Mouse (Mus musculus) gastrocnemius, postnatal 4 days (tissue): Measurements from ENCODE around the gene Ubqlnl. TPM values are rescaled to one million over a fixed set of nuclear protein-coding genes. Genes with fewer than 3 reads are reported as not detected.

ENCODE experiments used
- DNase-seq, 2 experiments: peaks; one replicate each; pipeline ENCODE4 v3.0.0; 2021 to 2022; ENCODE audit warnings: low spot score in 2 of 2, mixed read lengths in 2 of 2
- long read RNA-seq, 2 experiments: library from polyadenylated mRNA; stranded (forward); transcript quantifications; one replicate each; pipeline ENCODE4 v2.0.0; 2021
- total RNA-seq, 2 experiments: library from RNA; stranded (reverse); gene quantifications; 2 replicates each; pipeline ENCODE4 v1.2.3; 2021

The Ubqlnl gene
- not detected for total RNA-seq
- long read RNA-seq, experiment 1, result 0 reads
- long read RNA-seq, experiment 2, result 0 reads

DNA sequence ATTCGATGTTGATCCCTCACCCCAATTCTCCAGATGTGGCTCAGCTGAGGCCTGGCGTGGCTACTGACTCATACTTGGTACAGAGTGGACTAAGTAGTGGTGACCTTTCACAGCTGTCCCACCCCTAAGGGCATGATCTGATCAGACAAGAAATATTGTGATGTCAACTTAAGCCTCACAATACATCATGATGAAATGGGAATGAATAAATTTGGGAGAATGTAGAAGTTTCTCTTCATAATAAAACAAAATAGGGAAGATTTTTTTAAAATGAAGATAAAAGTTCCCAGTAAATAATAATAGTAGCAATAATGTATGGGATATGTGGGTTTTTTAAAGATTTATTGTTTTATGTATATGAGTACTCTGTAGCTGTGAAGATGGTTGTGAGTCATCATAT lies at the start of gene Ubqlnl:
TSS of gene Ubqlnl (minus strand) at position 101 of the 400 bp plus-strand sequence.
- no peak for DNase-seq

DNA sequence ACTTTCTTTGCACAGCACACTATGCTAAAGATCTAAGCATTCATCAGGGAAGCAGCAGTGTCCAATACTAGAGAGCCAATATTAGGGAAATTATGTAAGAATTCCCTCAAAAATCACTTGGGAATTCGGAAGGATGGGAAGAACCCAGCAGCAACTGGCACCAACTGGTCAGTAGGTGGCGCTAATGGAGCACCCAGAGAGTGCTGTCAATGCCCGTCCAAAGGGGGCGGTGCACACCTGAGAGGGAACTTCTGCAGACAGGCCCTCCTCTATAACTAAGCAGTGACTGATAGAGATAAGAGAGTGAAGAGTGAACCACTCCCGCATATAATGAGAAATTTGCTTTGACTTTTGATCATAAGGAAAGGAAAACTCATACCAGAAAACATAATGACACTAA lies 49.5 kb upstream of the Ubqlnl start:
- peak; percentile 23 to 54 for DNase-seq

DNA sequence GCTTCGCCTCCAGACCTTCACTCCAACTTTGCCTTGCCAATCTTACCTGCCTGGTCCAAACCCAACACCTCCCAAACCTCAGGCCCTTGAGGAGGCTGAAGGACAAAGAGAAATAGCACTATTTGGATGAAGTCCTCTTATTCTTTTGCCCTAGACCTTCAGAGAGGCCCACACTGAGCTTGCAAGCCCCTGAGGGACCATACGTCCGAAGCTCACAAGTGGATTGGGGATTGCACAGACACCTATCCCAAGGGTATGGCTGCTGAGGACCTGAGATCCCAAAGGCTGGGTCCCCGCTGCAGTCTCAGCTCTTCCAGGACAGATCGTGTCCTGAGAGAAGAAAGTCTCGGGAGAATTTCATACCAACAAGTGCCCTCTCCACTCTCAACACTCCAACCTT lies 45.5 kb upstream of the Ubqlnl start, which contains the start of gene Olfr649:
TSS of gene Olfr649 (minus strand) at position 101 of the 400 bp plus-strand sequence.
- no peak for DNase-seq

DNA sequence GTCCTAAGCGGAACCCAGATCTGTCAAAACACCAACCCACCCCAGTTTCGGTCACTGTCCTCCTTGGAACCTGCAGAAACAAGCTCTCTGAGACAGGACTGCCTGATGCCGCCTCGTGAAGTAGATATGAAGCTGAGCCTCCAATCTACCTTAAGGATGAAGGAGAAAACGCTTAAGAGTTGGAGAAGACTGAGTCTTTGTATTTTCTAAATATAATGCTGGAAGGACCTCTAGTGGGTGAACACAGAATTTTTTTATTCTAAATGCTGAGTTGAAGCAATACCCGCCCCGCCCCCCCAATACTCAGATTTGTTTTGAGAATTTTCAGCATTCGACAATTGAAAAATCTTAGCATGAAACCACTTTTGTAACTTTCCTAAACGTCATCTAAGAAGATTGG lies 40.9 kb upstream of the Ubqlnl start:
- DNase-seq, result no peak

DNA sequence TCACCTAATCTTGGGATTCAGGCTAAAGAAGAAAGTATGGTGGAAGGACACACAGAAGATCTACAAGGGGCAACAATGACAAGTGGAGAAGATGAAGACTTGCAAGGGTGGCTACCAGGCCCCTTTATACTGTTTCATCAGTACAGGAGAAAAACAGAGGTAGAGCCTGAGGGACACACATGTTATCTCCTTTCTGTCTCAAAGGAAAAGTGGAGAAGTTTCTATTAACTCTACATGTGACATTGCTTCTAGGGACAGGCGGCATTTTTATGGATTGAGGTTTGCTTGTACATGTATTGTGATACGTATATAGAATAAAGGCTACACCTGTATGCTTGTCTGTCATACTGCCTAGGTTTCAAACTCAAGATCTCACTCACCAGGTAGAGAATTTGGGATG lies 32.9 kb upstream of the Ubqlnl start, which contains the start of gene Olfr648:
TSS of gene Olfr648 (minus strand) at position 101 of the 400 bp plus-strand sequence.
- no peak for DNase-seq

DNA sequence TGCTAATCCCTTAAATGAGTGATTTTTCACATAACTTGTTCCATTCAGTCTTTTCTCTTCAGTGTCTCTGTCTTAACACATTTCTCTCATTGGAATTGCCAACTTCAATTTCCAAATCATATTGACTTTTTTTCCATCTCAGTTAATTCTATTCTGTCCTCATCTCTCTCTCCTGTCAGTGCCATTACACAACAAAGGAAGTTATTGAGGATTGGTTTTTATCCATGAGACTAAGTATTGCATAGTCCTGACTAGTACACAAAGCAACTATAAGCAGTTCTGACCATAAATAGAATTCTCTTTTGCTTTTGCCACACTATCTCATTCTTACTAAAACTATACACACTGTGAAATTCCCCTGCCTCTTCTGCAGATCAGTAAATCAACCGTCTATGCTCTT lies 28.7 kb upstream of the Ubqlnl start:
- DNase-seq, result no peak

DNA sequence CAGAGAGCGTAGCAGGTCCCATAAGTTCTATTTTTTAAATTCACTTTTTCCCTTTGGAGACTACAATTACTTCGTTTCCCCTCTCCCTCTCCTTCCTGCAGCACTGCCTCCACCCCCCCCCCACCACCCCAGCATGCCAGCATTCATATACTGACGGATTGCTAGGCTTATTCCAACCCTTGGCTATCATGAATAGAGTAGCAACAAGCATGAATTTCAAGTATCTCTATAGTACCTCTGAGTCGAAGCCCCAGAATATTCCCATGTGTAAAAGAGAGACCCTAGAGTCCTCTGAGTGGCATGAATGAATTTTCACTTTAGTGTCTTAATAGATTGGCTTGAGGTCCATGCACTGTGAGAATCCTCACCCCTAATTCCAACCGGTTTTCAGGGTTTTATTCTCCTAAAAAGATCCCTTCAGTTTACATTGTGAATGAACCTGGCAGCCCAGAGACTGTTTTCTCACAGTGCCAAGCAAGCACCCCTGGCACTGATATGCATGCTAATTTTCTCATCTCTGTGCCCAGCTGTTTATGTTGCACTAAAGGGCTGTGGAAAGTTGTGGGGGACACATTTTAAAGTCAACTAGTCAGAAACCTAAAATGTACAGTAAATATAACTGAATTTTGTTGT lies 28.2 kb upstream of the Ubqlnl start:
- DNase-seq, result no peak

DNA sequence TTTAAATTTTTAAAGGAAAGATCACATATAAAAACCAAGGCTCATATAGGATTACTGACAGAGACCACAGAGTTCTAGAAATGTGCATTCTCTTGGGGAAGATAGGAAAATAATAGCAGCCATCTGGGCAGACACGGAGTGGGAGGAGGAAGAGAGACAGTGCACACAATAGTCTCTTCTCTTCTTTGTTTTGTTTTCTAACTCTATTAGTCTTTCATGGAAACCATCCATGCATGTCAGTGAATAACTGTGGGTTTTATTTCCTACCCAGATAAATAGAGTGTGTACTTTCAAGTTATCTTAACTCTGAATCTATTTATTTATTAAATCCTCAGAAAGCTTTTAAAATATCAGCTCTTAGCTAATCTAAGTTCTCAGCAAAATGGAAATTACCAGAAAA lies 24.7 kb upstream of the Ubqlnl start:
- DNase-seq, result no peak

DNA sequence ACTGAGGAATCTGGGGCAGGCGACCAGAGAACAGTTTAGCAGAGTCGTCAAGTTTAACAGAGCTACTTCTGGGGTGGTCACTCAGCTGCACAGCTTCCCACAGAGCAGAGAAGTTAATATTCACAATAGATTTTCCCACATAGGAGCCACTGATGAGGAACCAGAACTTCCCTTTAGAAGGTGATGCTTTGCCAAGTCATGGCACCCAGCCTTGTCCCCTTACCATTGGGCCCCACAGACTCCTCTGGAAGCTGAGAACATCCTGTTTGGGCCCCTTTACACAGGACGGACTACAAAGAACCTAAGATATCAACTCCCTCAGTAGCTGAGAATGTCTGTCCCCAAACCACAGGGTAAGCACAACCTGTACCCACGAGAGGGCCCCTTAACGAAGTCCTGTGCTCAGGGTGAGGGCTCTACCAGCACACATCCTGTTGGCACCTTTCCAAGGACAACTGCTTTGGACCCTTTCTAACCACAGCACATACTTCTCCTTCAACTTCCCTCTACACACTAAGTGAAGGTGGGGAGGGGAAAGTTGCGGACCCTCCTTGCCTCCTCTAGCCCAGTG lies 19.4 kb upstream of the Ubqlnl start:
- DNase-seq, result no peak

DNA sequence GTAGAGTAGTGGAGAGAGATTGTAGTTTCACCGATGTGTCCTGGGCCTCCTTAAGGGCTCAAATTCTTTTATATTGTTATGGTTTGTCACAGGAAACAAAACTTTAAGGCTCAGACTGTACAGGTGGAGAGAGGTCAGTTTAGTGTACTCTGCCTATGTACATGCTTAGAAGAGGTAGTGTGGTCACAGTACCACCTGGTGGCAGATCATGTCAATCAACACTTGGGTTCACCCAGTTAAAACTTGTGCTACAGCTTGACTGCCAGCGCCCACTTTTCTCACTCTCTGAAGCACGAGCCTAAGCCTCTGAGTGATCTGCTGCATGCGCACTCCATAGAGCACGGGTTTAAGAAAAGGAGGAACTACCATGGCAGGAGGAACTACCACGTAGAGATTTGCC lies 16.7 kb upstream of the Ubqlnl start:
- DNase-seq, result no peak

DNA sequence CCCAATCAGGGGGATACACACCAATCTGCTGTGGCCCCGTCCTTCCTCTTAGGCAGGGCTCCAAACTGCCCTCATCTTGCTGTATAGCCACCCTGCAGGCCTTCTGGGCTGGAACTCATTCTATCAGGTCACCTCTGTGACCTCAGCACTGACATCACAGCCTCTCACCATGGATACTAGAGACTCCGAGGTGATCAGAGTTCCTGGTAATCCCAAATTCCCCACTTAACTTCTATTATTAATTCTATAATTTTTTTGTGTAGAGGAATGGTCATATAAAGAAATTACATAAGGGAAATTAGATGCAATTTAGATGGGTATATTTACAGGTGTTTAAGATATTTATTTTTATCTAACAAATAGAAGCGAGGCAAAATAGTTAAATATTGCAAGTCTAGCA lies 7.2 kb downstream of the Ubqlnl start, which contains the start of gene Ubqln3:
TSS of gene Ubqln3 (minus strand) at position 101 of the 400 bp plus-strand sequence.
- DNase-seq, result no peak

DNA sequence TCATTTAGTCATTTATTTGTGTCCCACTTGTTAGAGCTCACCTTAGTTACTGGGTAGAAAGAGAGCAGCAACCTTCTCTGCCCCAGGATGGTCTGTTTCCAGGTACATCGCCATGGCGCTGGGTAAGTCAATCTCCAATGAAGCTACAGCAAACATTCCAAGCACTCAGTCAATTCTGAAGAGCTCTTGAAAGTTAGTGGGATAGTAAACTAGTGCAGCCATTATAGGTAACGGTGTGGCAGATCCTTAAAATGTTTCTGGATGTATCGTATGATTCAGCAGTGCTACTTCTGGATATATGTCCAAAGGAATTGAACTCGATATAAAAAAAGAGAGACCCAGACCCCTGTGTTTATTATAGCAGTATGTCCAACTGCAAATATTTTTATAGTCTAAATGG lies 13.1 kb downstream of the Ubqlnl start, which contains the start of gene Olfr643:
TSS of gene Olfr643 (minus strand) at position 101 of the 400 bp plus-strand sequence.
- DNase-seq, result no peak

DNA sequence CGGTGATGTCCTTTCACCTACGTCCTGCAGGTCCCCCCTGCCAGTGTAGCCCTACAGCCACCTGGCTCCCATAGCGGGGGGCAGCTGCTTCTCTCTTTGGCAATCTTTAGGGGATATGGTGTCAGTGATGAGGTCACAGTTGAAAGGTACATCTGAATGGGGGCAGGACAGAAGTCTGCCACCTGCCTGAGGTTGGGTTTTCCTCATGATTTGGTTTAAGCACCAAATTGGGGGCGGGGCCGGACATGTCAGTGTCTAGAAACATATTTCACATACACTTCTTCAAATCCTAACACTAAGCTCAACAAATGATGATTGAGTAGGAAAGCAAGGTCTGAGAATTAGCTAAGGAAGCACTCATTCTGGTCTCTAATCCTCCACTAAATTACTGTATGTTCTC lies 20.6 kb downstream of the Ubqlnl start, which contains the start of gene Ubqln5:
TSS of gene Ubqln5 (minus strand) at position 101 of the 400 bp plus-strand sequence.
- no peak for DNase-seq

DNA sequence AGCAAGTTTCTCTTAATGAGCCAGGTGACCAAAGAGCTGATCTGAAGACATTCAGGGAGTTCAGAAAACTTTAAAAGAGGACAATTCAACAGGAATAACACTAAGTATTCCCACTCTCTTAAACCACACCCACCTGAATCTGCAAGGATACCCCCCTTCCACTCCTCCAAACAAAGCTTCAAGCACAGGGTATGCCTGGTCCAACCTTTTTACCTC lies 45.7 kb downstream of the Ubqlnl start, which contains the start of gene Olfr646:
TSS of gene Olfr646 (plus strand) at position 117 of the 216 bp plus-strand sequence.
- no peak for DNase-seq

DNA sequence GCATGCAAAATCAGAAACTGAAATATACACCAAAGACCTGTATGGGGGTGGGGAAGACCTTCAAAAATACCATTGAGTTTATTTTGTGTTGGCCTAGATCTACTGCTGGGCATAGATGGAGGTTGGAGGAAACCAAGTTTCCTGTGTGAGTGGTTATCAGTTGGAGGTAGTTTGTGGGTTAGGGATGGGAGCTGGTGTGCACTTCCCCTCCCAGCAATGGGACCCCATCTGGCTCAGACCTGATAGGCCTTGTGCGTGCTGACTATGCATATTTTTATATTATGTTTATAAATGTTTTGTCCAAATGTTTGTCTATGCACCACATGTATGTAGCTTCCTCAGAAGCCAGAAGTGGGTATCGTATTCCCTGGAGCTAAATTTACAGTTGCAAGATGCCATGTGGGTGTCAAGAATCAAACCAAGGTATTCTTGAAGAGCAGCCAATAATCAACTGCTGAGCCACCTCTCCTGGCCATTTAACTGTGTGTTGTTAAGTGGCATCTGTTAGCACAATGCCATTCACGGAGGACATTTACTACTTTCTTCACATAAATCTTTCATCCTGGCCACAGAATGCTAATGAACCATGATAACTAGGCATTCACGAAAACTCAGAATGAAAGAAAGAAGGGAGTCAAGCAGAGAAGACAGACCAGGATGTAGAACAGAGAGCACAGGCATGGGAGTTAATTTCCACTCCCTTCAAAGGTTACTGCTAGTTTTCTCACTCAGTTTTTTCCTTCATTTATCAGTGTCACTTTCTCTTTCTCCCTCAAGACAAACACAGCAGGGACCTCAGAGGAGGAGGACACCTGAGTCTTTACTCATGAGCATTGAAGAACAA lies 46.2 kb downstream of the Ubqlnl start:
- DNase-seq, result no peak

Other genes starting within 250 kb of the Ubqlnl start
- not detected for gene Olfr65, start 247.1 kb downstream of the Ubqlnl start, total RNA-seq
- gene Olfr631, start 221.7 kb downstream of the Ubqlnl start, total RNA-seq, result not detected
- not detected for gene Olfr632, start 216.2 kb downstream of the Ubqlnl start, total RNA-seq
- gene Olfr633, start 206.1 kb downstream of the Ubqlnl start, total RNA-seq, result not detected
- under 1 TPM in 1 of 2 experiments, not detected in 1; 0.03 TPM for gene Olfr635, start 179.4 kb downstream of the Ubqlnl start, total RNA-seq
- gene Olfr638, start 151.8 kb downstream of the Ubqlnl start, total RNA-seq, result not detected
- gene Olfr639, start 133.3 kb downstream of the Ubqlnl start, total RNA-seq, result under 1 TPM; 0.03 to 0.05 TPM
- not detected for gene Olfr640, start 125.0 kb downstream of the Ubqlnl start, total RNA-seq
- not detected for gene Olfr641, start 115.1 kb downstream of the Ubqlnl start, total RNA-seq
- not detected for gene Olfr642, start 97.9 kb downstream of the Ubqlnl start, total RNA-seq
- gene 4930516K23Rik, start 89.1 kb downstream of the Ubqlnl start, total RNA-seq, result not detected
- gene Olfr644, start 78.7 kb downstream of the Ubqlnl start, total RNA-seq, result not detected
- gene Olfr645, start 65.1 kb downstream of the Ubqlnl start, total RNA-seq, result not detected
- gene Olfr646, start 45.7 kb downstream of the Ubqlnl start, total RNA-seq, result not detected
- gene Ubqln5, start 20.7 kb downstream of the Ubqlnl start, total RNA-seq, result not detected
- not detected for gene Olfr643, start 13.2 kb downstream of the Ubqlnl start, total RNA-seq
- gene Ubqln3, start 7.3 kb downstream of the Ubqlnl start, total RNA-seq, result not detected
- gene Olfm5, start 14.3 kb upstream of the Ubqlnl start, total RNA-seq, result not detected
- gene Olfr648, start 32.8 kb upstream of the Ubqlnl start, total RNA-seq, result not detected
- not detected for gene Olfr649, start 45.4 kb upstream of the Ubqlnl start, total RNA-seq
- gene Trim6, start 68.2 kb upstream of the Ubqlnl start, total RNA-seq, result 1 to 10 TPM in 1 of 2 experiments, under 1 TPM in 1; 0.57 to 1.3 TPM
- 1 to 10 TPM; 1.8 to 2.0 TPM for gene Trim34a, start 93.9 kb upstream of the Ubqlnl start, total RNA-seq
- gene Trim5, start 137.5 kb upstream of the Ubqlnl start, total RNA-seq, result 1 to 10 TPM in 1 of 2 experiments, under 1 TPM in 1; 0.98 to 1.5 TPM
- 1 to 10 TPM; 4.5 to 5.4 TPM for gene Trim12a, start 164.9 kb upstream of the Ubqlnl start, total RNA-seq
- gene Trim34b, start 178.9 kb upstream of the Ubqlnl start, total RNA-seq, result under 1 TPM in 1 of 2 experiments, not detected in 1; 0.29 TPM
- 1 to 10 TPM; 2.6 to 3.5 TPM for gene Trim12c, start 202.8 kb upstream of the Ubqlnl start, total RNA-seq
- gene Trim30b, start 219.3 kb upstream of the Ubqlnl start, total RNA-seq, result under 1 TPM; 0.05 to 0.08 TPM